Mouse (Mus musculus) testis, adult 2 months (tissue): ENCODE results near the gene Bin2.

Experiments
- CTCF ChIP-seq: fragments of 200-500 bp; IDR thresholded peaks from 2 replicates; pipeline ENCODE4 v1.5.1; 2012; ENCODE audit warnings: low read depth, mild to moderate bottlenecking, inconsistent platforms, low read length, moderate library complexity; ENCODE audit not compliant: control insufficient read depth, insufficient read depth, insufficient replicate concordance
- POLR2A ChIP-seq: fragments of 200-500 bp; IDR thresholded peaks from 2 replicates; pipeline ENCODE4 v1.6.1; 2012; ENCODE audit warnings: low read depth, mild to moderate bottlenecking, inconsistent platforms, low read length, moderate library complexity; ENCODE audit not compliant: control insufficient read depth

GRCm38 (mm10) chr15:100678581-100678980 lies 9.2 kb upstream of the Bin2 start:
- TF ChIP-seq CTCF (no peak), POLR2A (no peak)
